Mouse (Mus musculus): Measurements from ENCODE around the gene Bahcc1. TPM values are rescaled to one million over a fixed set of nuclear protein-coding genes. Genes with fewer than 3 reads are reported as not detected.

Bahcc1 gene
- polyA plus RNA-seq, 1 experiment from 2014 or later, result 3.1 TPM

DNA sequence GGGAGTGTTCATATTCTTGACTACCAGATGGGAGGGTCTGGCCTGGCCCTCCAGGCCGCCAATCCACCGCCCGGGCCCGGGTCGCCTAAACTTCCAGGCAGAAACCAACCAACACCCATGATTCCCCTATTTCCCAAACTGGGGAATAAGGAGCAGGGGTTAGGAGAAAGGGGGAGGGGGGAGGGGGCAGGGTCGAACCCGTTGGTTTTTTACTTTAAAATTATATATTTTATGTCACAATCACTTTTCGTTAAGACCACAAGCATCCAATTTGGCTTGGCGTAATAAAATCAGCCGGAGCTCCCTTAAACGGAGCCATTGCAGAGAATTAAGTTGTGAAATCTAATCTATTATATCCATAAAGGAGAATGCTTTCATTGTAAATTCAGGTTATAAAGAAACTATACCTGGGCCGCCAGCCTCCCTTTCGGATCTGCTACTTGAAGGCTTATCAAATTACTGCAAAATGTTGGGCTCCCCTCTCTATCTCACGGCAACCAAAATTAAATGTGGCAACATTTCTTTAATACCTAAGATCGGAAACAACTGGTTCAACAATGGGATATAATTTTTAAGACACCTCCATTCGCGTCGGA, 46.5 kb upstream of the Bahcc1 start:
- Histone ChIP-seq H3K4me3 (ENCODE audit: low read depth, low read length) (peak overlapping the region; percentile 90), H3K9ac (ENCODE audit: low read depth, low read length) (peak overlapping the region; percentile 90), H3K27ac (ENCODE audit: low read depth, low read length) (peak overlapping the region; percentile 90), H3K4me2 (replicated peaks; ENCODE audit: low read depth) (peak overlapping the region; percentile 84), H3K4me1 (replicated peaks; ENCODE audit: control insufficient read depth, insufficient read depth, low read length) (peaks cover 11% of the 10 kb centered on the region; the same call in 1 of the 2 replicates), H3K27me3 (replicated peaks; ENCODE audit: control insufficient read depth, insufficient read depth, low read length) (no peaks in the 10 kb centered on the region), H3K9me3 (ENCODE audit: control insufficient read depth) (no peaks in the 10 kb centered on the region), H3K36me3 (ENCODE audit: control insufficient read depth, insufficient read depth) (0 out of 2 replicates have a peak, but pooled peaks cover 4% of the 10 kb centered on the region)
- ATAC-seq, result no peak
- TF ChIP-seq CTCF (IDR thresholded peaks at IDR 0.05; ENCODE audit: low read depth), result no peak
- WGBS, result 10% methylated on average over 18 of the region's 18 CpGs

DNA sequence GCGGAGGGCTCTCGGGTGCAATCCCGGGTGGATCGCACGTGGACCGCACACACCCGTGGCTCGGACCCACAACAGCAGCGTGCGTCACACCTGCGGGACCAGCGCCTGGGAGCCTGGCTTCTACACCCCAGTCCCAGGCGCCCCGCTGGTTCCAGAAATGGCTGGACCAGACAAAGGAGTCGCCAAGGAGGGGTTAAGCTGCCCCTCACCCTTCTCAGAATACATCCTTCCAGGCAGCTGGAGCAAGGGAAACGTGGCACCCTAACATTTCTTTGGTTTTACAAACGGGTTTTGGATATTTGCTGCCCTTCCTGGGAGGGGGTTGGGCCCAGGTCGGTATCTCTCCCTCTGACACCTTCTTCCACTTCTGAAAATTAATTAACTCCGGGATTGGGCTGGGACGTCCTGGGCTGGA, 45.9 kb upstream of the Bahcc1 start:
- Histone ChIP-seq H3K4me2 (replicated peaks; ENCODE audit: low read depth) (peak overlapping the region; percentile 84), H3K27ac (ENCODE audit: low read depth, low read length) (0 out of 2 replicates have a peak overlapping the region, but pooled peaks have one; percentile 11), H3K9ac (ENCODE audit: low read depth, low read length) (peak overlapping the region; percentile 90), H3K4me3 (ENCODE audit: low read depth, low read length) (peak overlapping the region; percentile 90), H3K36me3 (ENCODE audit: control insufficient read depth, insufficient read depth) (0 out of 2 replicates have a peak, but pooled peaks cover 4% of the 10 kb centered on the region), H3K27me3 (replicated peaks; ENCODE audit: control insufficient read depth, insufficient read depth, low read length) (no peaks in the 10 kb centered on the region), H3K9me3 (ENCODE audit: control insufficient read depth) (no peaks in the 10 kb centered on the region), H3K4me1 (replicated peaks; ENCODE audit: control insufficient read depth, insufficient read depth, low read length) (peaks cover 11% of the 10 kb centered on the region; the same call in 1 of the 2 replicates)
- ATAC-seq, result no peak
- no peak for TF ChIP-seq CTCF (IDR thresholded peaks at IDR 0.05; ENCODE audit: low read depth)
- 5% methylated on average over 20 of the region's 20 CpGs for WGBS

DNA sequence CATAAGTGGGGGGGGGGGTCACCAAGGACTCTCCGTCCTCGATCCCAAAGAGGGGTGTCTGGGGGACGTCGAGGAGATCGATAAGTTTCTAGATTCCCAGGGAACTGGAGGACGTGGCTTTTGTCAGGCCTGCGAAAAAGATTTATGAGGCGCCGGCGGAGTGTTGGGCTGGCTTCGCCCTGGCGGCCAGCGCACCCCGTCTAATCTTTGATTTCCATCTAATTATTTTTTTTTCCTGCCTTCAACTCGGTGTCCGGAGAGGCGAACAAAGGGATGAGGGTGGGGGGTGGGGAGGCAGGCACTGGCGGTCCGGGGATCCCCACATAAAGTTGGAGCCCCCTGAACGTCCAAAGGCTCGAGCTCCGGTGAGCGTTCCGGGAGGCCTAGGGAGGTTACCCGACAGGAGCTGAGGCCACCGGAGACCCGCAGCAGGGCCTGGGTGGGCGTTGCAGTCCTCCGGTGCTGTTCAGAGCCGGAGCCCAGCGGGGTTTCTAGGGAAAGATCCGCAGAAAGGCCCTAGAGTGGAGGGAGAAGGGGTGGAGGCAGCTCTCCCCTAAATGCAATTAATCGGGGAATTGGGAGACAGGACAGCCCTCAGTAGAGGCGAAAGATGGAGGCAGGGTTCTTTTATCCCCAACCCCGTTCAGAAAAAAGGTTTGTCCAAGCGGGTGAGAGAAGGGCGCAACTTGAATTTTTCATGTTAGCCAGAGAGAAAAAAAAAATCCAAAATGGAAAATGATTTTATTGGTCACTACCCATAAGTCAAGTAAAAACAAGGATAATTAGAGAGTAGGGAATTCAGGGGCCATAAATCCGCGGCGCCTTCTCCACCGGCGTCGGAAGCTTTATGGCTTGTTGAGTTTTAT, 45.3 kb upstream of the Bahcc1 start:
- H3K27ac ChIP-seq (ENCODE audit: low read depth, low read length), result peak overlapping the region; percentile 11; the same call in 1 of the 2 replicates
- WGBS, result under 1% methylated on average over 43 of the region's 43 CpGs
- TF ChIP-seq CTCF (IDR thresholded peaks at IDR 0.05; ENCODE audit: low read depth), result no peak
- no peaks in the 10 kb centered on the region for H3K27me3 ChIP-seq (replicated peaks; ENCODE audit: control insufficient read depth, insufficient read depth, low read length)
- peak overlapping the region; percentile 84 for H3K4me2 ChIP-seq (replicated peaks; ENCODE audit: low read depth)
- H3K4me1 ChIP-seq (replicated peaks; ENCODE audit: control insufficient read depth, insufficient read depth, low read length), result peaks cover 11% of the 10 kb centered on the region; the same call in 1 of the 2 replicates
- H3K36me3 ChIP-seq (ENCODE audit: control insufficient read depth, insufficient read depth), result 0 out of 2 replicates have a peak, but pooled peaks cover 4% of the 10 kb centered on the region
- ATAC-seq, result no peak
- peak overlapping the region; percentile 90 for H3K9ac ChIP-seq (ENCODE audit: low read depth, low read length)
- H3K4me3 ChIP-seq (ENCODE audit: low read depth, low read length), result peak overlapping the region; percentile 90
- H3K9me3 ChIP-seq (ENCODE audit: control insufficient read depth), result no peaks in the 10 kb centered on the region

DNA sequence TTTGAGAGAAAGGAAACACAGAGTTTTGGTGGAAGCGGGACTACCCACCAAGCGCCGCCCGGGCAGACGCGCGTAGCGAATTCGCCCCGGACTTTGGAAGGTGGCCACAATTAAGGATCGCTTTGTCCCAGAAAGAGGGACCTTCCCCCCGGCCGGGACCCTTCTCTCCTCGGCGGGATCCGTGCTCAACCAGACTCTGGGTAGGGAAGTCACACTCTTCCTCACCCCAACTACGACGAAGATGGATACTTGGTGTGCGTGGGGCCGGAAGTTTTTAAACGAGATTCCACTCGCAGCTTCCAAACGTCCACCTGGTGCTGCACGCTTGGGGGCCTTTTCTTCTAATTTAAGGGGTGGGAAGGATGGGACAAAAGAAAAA, 44.7 kb upstream of the Bahcc1 start:
- 0 out of 2 replicates have a peak, but pooled peaks cover 4% of the 10 kb centered on the region for H3K36me3 ChIP-seq (ENCODE audit: control insufficient read depth, insufficient read depth)
- H3K27me3 ChIP-seq (replicated peaks; ENCODE audit: control insufficient read depth, insufficient read depth, low read length), result no peaks in the 10 kb centered on the region
- TF ChIP-seq CTCF (IDR thresholded peaks at IDR 0.05; ENCODE audit: low read depth), result no peak
- H3K4me2 ChIP-seq (replicated peaks; ENCODE audit: low read depth), result peak overlapping the region; percentile 84
- peak overlapping the region; percentile 93; the same call in 1 of the 2 replicates for H3K27ac ChIP-seq (ENCODE audit: low read depth, low read length)
- H3K9ac ChIP-seq (ENCODE audit: low read depth, low read length), result peak overlapping the region; percentile 90
- WGBS, result 0% methylated on average over 24 of the region's 24 CpGs
- H3K4me3 ChIP-seq (ENCODE audit: low read depth, low read length), result peak overlapping the region; percentile 90
- no peak for ATAC-seq
- H3K4me1 ChIP-seq (replicated peaks; ENCODE audit: control insufficient read depth, insufficient read depth, low read length), result peaks cover 11% of the 10 kb centered on the region; the same call in 1 of the 2 replicates
- no peaks in the 10 kb centered on the region for H3K9me3 ChIP-seq (ENCODE audit: control insufficient read depth)

DNA sequence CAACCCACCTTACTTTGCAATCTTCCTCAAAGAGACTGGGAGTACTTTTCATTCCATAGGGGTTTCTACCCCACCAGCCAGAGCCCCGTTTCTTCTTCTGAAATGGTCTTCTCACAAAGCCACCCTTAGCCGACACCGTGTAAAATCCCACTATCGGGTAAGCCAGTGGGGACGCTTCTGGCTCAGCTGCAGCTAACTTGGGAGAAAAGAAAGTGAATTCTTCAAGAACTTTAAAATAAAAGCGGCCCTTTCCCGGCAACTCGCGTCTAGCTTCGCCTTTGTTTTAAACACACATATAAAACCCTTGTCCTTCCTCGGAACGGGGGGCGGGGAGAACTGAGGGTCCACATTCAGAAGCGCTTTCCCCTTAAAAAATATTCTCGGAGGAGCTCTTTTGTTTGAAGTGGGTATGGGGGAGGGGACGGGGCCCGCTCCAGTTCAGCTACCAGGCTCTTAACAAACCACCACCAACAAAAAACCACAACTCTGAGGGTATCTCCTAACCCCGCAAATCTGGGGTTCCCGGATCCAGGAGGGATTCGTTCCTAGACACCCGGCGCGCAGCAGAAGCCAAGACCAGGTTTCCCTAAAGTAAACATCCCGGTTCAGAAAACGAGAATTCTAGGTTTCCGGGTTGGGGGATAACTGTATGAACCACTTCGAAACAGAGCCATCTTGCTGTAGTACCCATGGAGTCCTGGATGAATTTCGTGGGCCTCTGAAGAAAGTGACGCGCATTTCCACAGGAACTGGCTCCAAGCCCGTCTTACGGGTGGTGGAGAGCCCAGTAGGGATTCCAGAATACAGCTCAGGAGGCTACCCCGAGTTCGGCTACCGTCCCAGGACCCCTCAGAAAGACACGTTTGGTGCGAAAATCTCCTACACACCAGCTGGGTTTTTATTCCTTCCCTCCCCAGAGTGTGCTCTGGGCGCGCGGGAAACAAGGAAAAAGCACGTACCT, 44.0 kb upstream of the Bahcc1 start:
- Histone ChIP-seq H3K27ac (ENCODE audit: low read depth, low read length) (peak overlapping the region; percentile 93), H3K4me2 (replicated peaks; ENCODE audit: low read depth) (peak overlapping the region; percentile 84)
- WGBS, result under 1% methylated on average over 41 of the region's 41 CpGs

More for the DNA sequence above, 44.0 kb upstream of the Bahcc1 start:
- no peak for TF ChIP-seq CTCF (IDR thresholded peaks at IDR 0.05; ENCODE audit: low read depth)
- Histone ChIP-seq H3K27me3 (replicated peaks; ENCODE audit: control insufficient read depth, insufficient read depth, low read length) (no peaks in the 10 kb centered on the region), H3K9me3 (ENCODE audit: control insufficient read depth) (no peaks in the 10 kb centered on the region), H3K4me3 (ENCODE audit: low read depth, low read length) (peak overlapping the region; percentile 90), H3K4me1 (replicated peaks; ENCODE audit: control insufficient read depth, insufficient read depth, low read length) (0 out of 2 replicates have a peak, but pooled peaks cover 11% of the 10 kb centered on the region), H3K9ac (ENCODE audit: low read depth, low read length) (peak overlapping the region; percentile 90), H3K36me3 (ENCODE audit: control insufficient read depth, insufficient read depth) (0 out of 2 replicates have a peak, but pooled peaks cover 4% of the 10 kb centered on the region)
- no peak for ATAC-seq
